Mouse (Mus musculus) layer of hippocampus, adult 18-20 months (tissue): ENCODE data around the gene Edar. TPM values are rescaled to one million over a fixed set of nuclear protein-coding genes. Genes with fewer than 3 reads are reported as not detected.
A peak's percentile ranks its signal among the peaks of the same experiment; 100 is the strongest.

Experiments used
- DNase-seq, 2 experiments: peaks; one replicate each; pipeline ENCODE4 v3.0.0; 2022; ENCODE audit warnings: low spot score in 2 of 2
- total RNA-seq, 2 experiments: library from RNA; stranded (reverse); gene quantifications; 2 replicates each; pipeline ENCODE4 v1.2.3; 2021

Gene Edar
- total RNA-seq, 2 experiments from 2014 or later, result not detected

DNA sequence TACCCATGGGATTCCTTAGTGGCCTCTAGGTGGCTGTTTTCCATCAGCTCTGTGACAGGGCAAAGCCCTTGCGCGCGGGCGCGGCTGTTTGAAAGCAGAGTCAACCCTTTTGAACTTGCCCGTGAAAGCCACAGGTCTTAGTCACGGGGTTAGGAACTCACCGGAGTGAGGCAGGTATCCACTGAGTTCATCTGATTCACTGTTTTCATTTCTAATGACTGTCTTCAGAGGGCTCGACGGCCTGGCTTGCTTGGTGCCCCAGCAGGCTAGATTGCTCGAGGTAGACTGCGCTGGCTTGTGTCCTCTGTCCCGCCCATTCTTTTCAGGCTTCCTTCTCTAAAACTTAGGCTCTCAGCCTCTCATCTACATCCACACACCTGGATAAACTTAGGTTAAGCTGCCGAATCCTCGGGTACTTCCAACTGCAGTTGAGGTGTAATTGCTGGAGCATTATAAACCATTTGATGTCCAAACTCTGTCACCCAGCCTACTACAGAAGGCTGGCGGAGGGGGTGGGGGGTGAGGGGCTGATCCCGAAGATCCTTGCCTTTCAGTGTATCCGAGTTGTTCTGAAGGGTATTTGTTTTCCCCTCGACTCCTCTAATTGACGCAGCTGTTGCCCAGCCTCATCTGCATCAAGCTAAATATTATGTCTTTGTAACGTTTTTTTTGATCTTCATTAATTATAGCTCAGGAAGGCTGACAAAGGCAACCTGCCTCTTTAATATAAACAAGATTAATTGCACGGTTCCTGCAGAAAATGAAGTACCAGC, 24.0 kb downstream of the Edar start:
- no peak for DNase-seq

DNA sequence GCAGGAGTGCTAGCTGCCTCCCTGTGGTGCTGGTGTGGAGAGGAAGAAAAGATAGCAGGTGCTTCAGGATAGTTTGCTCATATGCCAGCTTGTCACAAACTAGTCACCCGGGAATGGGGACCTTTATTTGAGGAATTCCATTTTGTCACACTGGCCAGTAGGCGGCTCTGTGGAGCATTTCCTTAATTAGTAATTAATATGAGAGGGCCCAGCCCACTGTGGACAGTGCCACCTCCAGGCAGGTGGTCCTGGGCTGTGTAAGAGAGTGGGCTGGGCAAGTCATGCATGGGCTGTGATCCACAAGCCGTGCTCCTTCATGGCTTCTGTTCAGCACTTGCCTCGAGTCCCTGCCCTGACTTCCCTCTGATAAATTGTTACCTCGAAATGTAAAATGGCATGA, 26.7 kb downstream of the Edar start:
- DNase-seq, result no peak

DNA sequence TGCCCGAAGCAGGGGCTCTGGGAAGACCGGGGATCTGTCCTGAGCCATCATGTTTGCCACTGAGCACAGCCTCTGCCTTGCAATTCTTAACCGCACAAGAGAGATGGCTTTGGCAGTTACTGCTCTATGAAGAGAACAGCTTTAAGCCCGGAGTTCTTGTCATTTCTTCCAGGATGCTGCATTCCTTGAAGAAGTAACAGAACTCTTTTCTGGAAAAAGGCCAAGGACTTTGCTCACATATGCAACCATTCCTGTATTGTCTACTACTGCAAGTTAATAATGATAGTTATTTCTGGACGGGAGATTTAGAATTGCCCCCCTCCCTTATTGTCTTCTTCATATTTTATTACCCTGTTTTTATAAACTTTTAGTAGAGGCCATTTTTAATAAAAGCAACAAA, 30.8 kb downstream of the Edar start:
- no peak for DNase-seq

- DNase-seq, result no peak
Observed at GRCm38 (mm10) chr10:58644194-58644593, 31.3 kb downstream of the Edar start.

GRCm38 (mm10) chr10:58643001-58643400, 32.5 kb downstream of the Edar start:
- DNase-seq, result no peak

DNA sequence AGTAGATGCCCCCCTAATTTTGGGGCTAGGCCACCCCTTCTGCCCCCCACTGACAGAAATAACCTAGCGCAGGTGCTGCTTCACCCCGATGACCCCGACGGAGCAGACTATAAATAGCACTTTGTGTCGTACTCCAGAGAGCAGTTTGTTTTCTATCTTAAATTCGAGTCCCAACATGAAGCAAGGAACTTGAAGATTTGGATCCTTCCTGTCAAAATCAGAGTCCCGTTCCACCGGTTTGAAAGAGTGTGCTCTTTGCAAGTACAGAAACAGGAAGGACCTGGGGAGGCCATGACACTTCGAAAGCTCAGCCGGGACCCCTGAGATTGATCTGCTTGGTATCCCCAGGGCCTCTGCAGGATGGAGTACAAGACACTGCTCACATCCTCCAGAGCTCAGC, 33.8 kb downstream of the Edar start:
- DNase-seq, result no peak

GRCm38 (mm10) chr10:58640446-58641400, 34.7 kb downstream of the Edar start:
- no peak for DNase-seq

- peak in 1 of 2 experiments; percentile 51 for DNase-seq
Observed at GRCm38 (mm10) chr10:58639291-58639690, 36.2 kb downstream of the Edar start.

GRCm38 (mm10) chr10:58636431-58637080, 38.9 kb downstream of the Edar start:
- no peak for DNase-seq

DNA sequence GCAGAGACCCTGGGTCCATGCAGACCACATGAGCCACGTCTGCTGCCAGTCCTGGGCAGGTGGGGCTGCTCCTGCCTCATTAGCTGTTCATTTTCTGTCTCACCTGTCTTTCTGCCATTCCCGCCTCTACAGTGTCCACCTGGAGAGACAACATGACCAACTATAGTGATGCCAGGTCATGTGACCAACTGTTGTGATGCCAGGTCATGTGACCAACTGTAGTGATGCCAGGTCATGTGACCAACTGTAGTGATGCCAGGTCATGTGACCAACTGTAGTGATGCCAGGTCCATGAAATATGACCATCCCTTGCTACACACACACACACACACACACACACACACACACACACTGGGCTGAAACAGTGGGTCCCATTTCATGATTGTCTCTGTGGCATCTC, 41.9 kb downstream of the Edar start:
- DNase-seq, result no peak

DNA sequence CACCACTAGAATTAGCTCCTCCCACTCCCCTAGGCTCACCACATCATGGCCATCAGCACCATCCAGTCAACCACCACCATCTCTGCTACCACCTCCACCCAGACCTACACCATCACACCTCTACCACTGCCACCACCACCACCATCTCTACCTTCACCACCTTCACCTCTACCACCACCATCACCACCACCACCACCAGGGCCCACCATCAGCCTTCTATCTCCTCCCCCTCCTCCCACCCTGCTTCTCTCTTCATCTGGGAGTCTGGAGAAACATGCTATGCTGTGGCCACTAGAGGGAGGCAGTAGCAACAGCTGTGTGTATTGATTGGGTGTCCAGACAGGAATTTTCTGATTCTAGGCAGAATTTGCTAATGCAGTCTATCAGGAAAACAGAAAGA, 47.9 kb downstream of the Edar start:
- DNase-seq, result peak; percentile 29 to 60

DNA sequence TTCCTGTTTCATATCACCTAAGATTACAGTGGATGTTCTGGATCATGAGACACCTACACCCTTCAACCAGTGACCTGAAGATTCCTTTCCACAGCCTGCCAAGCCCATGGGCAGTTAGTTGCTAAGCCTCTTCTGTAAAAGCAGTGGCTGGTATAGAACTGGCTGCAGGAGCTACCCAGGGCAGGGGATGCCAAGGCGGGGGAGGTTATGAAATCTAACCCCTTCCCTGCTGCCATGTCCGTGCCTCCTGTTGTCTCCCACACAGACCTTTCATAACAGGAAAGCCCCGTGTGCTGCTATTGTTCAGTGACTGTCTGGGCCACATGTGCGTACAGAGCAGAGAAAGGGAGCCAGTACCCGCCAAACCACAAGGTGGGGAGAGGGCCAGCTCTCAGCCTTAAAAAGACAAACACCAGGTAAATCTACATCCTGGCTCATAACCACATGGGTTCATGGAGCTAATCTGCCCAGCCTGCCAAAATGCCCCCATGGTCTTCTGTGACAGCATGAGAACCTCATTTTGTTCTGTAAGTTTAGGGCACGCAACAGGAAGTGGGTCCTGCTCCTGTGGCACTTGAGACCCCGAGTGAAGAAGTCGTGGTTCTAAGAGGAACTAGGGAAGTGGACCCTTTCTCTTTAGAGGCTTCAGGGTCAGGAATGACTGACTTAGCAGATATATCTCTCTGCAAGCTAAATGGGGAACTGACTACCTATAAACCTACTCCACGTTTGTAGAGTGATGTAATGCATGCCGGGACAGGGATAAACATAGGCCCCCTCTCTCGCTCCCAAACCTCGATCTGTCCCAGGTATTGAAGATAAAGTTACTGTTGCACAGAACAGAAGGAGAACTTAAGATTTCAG, 50.4 kb downstream of the Edar start:
- DNase-seq, result no peak

- no peak for DNase-seq
Observed at GRCm38 (mm10) chr10:58619266-58619665, 56.2 kb downstream of the Edar start.

DNA sequence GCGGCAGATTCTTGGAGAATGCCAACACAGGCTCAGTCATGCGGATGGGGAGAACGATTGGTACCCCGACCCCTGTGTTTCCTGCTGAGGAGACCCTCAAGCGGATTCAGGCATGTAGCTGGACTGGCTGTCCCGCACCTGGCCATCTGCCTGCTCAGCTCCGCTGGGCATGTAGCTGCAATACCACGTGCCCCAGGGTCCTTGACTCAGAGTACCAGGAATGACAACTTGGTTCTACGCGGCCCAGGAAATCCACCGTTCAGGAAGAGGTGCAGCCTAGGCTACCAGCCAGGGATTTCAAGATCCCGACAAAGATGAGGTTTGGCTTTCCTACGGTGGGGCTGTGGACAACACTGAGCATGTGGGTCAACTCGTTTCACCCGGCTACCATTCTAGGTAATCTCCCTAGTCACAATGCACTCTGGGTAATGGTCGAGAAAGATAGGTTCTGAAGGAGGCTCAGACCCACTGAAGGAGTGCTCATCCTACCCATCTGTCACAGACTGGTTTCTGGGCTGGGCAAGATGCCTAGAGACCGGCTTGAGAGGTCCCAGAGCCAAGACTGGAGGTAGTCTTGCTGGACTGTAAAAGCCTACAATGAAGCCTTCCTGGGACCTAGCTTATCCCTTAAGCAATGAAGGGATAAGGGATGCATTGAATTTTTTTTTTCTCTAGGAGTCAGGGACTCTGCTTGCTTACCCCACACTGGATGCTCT, 56.8 kb downstream of the Edar start:
- DNase-seq, result no peak

- DNase-seq, result no peak
Observed at GRCm38 (mm10) chr10:58616565-58616964, 58.9 kb downstream of the Edar start.

DNA sequence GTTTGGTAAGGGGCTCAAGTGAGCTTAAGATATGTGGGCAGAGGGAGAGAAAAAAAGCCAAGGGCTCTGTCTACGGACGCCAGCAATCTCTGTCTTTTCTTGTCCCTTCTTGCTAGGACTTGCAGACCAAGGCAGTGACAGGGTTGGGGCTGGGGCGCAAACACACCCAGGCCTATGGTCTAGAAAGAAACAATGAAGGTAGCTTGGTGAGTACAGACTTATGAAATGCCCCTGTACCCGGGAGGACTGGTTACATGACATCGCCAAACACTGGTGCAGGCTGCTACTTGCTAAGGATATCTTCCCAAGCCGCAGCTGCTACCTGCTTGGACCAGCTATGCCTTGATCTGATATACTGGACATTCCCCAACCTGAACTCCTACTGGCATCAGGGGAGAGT, 60.9 kb downstream of the Edar start:
- DNase-seq, result no peak

- DNase-seq, result no peak
Observed at GRCm38 (mm10) chr10:58610484-58611261, 64.8 kb downstream of the Edar start.

DNA sequence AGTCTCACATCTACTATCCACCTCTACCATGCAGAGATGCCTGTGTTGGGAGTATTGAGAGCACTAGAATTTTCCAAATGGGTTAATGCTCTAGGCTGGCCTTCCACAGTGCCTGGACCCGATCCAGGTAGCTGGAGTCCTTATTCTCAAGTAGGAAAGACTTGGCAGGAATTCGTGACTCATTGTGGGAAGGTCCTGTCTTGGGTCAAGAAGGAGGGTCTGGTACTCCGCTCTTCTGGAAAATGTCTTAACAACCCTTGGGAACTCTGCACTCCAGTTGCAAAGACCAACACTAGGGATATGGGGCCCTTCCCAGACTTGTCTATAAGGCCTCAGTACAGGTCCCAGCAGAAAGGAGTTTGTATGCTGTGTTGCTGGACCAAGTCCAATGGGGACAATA, 66.6 kb downstream of the Edar start:
- DNase-seq, result no peak

DNA sequence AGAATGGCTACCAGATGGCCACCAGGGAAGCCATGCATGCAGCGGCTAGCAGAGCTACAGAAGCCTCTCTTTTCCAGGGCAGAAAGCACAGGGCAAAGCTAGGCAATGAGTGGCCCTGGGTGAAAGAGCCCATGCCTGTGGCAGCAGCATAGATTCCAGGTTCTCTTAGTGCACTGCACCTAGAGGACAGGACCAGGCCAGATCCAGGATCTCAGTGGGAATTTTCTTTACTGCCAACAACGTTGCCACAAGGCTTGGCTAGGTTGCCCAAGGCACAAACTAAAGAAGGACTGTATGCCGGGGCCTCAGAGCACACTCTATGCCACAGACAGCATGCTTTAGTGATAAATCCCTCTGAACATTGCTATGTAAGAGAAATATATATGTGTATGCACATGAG, 69.1 kb downstream of the Edar start:
- no peak for DNase-seq
